ENCODE assay signal across 8 mouse cellular contexts in the genomic region with DNA sequence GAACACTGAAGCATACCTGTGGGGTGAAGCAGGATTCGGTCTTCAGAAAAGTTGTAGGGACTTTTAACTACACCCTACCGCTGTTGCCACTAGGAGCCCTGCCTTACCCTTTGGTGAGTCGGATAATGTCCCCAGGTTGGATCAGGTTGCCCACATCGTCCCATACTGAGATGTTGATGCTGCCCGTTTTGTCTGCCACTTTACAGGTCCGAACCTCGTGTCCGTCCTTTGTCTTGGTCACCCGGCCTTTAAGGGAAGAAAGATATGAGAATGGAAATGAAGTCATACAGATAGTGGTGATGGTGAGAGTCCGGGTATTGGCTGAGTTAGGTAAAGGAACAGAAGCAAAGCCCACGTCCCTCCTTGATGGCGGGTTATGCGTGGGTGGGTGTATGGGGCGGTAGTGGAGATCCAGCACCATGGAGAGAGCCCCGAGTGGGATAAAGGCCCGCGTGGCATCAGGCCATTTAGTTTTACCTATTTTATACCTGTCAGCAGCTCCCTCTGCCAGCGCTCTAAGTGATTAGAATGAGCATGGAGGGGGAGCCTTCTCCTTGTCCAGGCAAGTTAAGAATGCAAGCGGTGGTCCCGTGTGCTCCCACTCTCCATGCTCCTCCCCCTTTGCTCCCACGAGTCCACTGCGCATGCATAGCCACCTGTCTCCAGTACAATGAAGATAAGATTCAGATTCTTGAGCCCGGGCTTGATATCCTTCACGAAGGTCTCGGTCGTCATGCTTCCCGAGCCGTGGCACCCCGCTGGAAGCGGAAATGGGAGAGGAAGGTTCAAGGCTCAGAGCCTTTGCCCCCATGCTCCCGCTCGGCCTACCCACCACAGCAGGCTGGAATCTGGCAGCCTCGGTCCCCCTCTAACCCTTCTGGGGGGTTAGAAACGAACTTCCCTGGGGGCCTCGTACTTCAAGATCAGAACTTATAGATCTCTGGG. TPM values are rescaled to one million over a fixed set of nuclear protein-coding genes. Genes with fewer than 3 reads are reported as not detected.
A peak's percentile ranks its signal among the peaks of the same experiment; 100 is the strongest.
DNase-seq lines count a peak whose midpoint lies in the region; ATAC-seq and TF ChIP-seq lines count a peak whose summit lies in the region.

No protein-coding gene starts in this region.

- TF ChIP-seq CTCF in intestine, postnatal 0 days (IDR thresholded peaks at IDR 0.05; ENCODE audit: low read depth): no peak

- intact Hi-C loops in gastrocnemius, postnatal 36 days (cut with DNase I): loop anchor here (2.0 kb wide), 1 partner anchor 48 kb away; no protein-coding TSS in a partner anchor

- H3K4me2 ChIP-seq in embryonic facial prominence, embryonic 13.5 days: peak overlapping the region; percentile 98
- peak overlapping the region; percentile 88 for H3K4me2 ChIP-seq in intestine, postnatal 0 days (replicated peaks; ENCODE audit: low read depth)
- H3K4me2 ChIP-seq in liver, embryonic 11.5 days: peak overlapping the region; percentile 100
- H3K4me2 ChIP-seq in neural tube, embryonic 14.5 days (ENCODE audit: low read depth, low read length): peak overlapping the region; percentile 99

- no peak for ATAC-seq in embryonic facial prominence, embryonic 13.5 days (ENCODE audit: insufficient number of reproducible peaks, insufficient read depth, low FRiP score, low TSS enrichment, low read depth)
- peak; percentile 3 for ATAC-seq in intestine, postnatal 0 days
- ATAC-seq in liver, embryonic 11.5 days (replicated peaks; ENCODE audit: low FRiP score): 0 out of 2 replicates have a peak, but pooled peaks have one; percentile 1
- ATAC-seq in neural tube, embryonic 14.5 days (ENCODE audit: low read depth): peak; percentile 30

- H3K36me3 ChIP-seq in embryonic facial prominence, embryonic 13.5 days: peaks cover 25% of the 10 kb centered on the region
- peaks cover 19% of the 10 kb centered on the region for H3K36me3 ChIP-seq in intestine, postnatal 0 days (ENCODE audit: control insufficient read depth, insufficient read depth)
- H3K36me3 ChIP-seq in liver, embryonic 11.5 days (ENCODE audit: control insufficient read depth, insufficient read depth, low read length): peaks cover 10% of the 10 kb centered on the region; the same call in 1 of the 2 replicates
- H3K36me3 ChIP-seq in neural tube, embryonic 14.5 days (ENCODE audit: control insufficient read depth, insufficient read depth, low read length): peaks cover 5% of the 10 kb centered on the region; the same call in 1 of the 2 replicates

- H3K27ac ChIP-seq in embryonic facial prominence, embryonic 13.5 days: peak overlapping the region; percentile 76
- peak overlapping the region; percentile 80 for H3K27ac ChIP-seq in intestine, postnatal 0 days (ENCODE audit: low read depth, low read length)
- H3K27ac ChIP-seq in liver, embryonic 11.5 days (ENCODE audit: low read depth, low read length): peak overlapping the region; percentile 52
- H3K27ac ChIP-seq in neural tube, embryonic 14.5 days (ENCODE audit: low read depth, low read length): peak overlapping the region; percentile 66

- H3K27me3 ChIP-seq in embryonic facial prominence, embryonic 13.5 days: no peaks in the 10 kb centered on the region
- no peaks in the 10 kb centered on the region for H3K27me3 ChIP-seq in intestine, postnatal 0 days (replicated peaks; ENCODE audit: control insufficient read depth, insufficient read depth, low read length)
- H3K27me3 ChIP-seq in liver, embryonic 11.5 days (replicated peaks; ENCODE audit: control insufficient read depth, insufficient read depth, low read length): no peaks in the 10 kb centered on the region
- H3K27me3 ChIP-seq in neural tube, embryonic 14.5 days (ENCODE audit: control insufficient read depth, insufficient read depth, low read length): no peaks in the 10 kb centered on the region

- H3K9me3 ChIP-seq in embryonic facial prominence, embryonic 13.5 days: no peaks in the 10 kb centered on the region
- no peaks in the 10 kb centered on the region for H3K9me3 ChIP-seq in intestine, postnatal 0 days (ENCODE audit: control insufficient read depth)
- H3K9me3 ChIP-seq in liver, embryonic 11.5 days (ENCODE audit: control insufficient read depth, low read length): no peaks in the 10 kb centered on the region
- H3K9me3 ChIP-seq in neural tube, embryonic 14.5 days (ENCODE audit: control insufficient read depth, low read length): no peaks in the 10 kb centered on the region

- WGBS in embryonic facial prominence, embryonic 13.5 days: 18% methylated on average over 35 of the region's 35 CpGs
- WGBS in intestine, postnatal 0 days: 14% methylated on average over 35 of the region's 35 CpGs
- 17% methylated on average over 35 of the region's 35 CpGs for WGBS in liver, embryonic 11.5 days
- WGBS in neural tube, embryonic 14.5 days: 20% methylated on average over 35 of the region's 35 CpGs

- peak overlapping the region; percentile 77 for H3K9ac ChIP-seq in embryonic facial prominence, embryonic 13.5 days
- H3K9ac ChIP-seq in intestine, postnatal 0 days (ENCODE audit: low read depth, low read length): peak overlapping the region; percentile 57
- H3K9ac ChIP-seq in liver, embryonic 11.5 days (ENCODE audit: low read depth, low read length): peak overlapping the region; percentile 76
- H3K9ac ChIP-seq in neural tube, embryonic 14.5 days (replicated peaks; ENCODE audit: low read depth, low read length): peak overlapping the region; percentile 59

- H3K4me1 ChIP-seq in embryonic facial prominence, embryonic 13.5 days: peaks cover 36% of the 10 kb centered on the region
- peaks cover 4% of the 10 kb centered on the region; the same call in 1 of the 2 replicates for H3K4me1 ChIP-seq in intestine, postnatal 0 days (replicated peaks; ENCODE audit: control insufficient read depth, insufficient read depth, low read length)
- H3K4me1 ChIP-seq in liver, embryonic 11.5 days (replicated peaks; ENCODE audit: control insufficient read depth, insufficient read depth, low read length): peaks cover 25% of the 10 kb centered on the region
- peaks cover 30% of the 10 kb centered on the region for H3K4me1 ChIP-seq in neural tube, embryonic 14.5 days (ENCODE audit: control insufficient read depth, insufficient read depth, low read length)

- H3K4me3 ChIP-seq in embryonic facial prominence, embryonic 13.5 days: peak overlapping the region; percentile 87
- H3K4me3 ChIP-seq in intestine, postnatal 0 days (ENCODE audit: low read depth, low read length): peak overlapping the region; percentile 98
- peak overlapping the region; percentile 79 for H3K4me3 ChIP-seq in liver, embryonic 11.5 days (ENCODE audit: low read depth, low read length)
- peak overlapping the region; percentile 39 for H3K4me3 ChIP-seq in neural tube, embryonic 14.5 days (ENCODE audit: low read depth, low read length)

- DNase-seq in heart, adult 11 months: peak; percentile 96
- DNase-seq in heart, postnatal 4 days: no peak
- DNase-seq in ES-CJ7 (ENCODE audit: low read depth, low spot score): peak; percentile 32
- DNase-seq in liver, embryonic 11.5 days (ENCODE audit: low spot score): no peak
- no peak for DNase-seq in gastrocnemius, postnatal 36 days

RNA-seq across cellular contexts. Expression of gene Nabp2, which starts 2.4 kb away (rescaled TPM):
- total RNA-seq in heart, postnatal 4 days (2021): 10 to 100 TPM; 44.1 to 47.1 TPM
- polyA plus RNA-seq in embryonic facial prominence, embryonic 13.5 days (2015; fragmentation: Nextera tagmentation; extraction: Ambion mirVana): 72.3 and 73.0 TPM in 2 replicates
- 79.2 and 82.5 TPM in 2 replicates for polyA plus RNA-seq in intestine, postnatal 0 days (2015; fragmentation: Nextera tagmentation; extraction: Ambion mirVana)
- polyA plus RNA-seq in liver, embryonic 11.5 days (2014; fragmentation: Nextera tagmentation; extraction: Ambion mirVana): 101 and 104 TPM in 2 replicates
- polyA plus RNA-seq in neural tube, embryonic 14.5 days (2014; fragmentation: Nextera tagmentation; extraction: Ambion mirVana): 131 and 140 TPM in 2 replicates
- 10 to 100 TPM; 48.1 to 50.4 TPM for total RNA-seq in gastrocnemius, postnatal 36 days (2021)

RNA-seq across cellular contexts. Expression of gene Rnf41, which starts 2.6 kb away (rescaled TPM):
- 10 to 100 TPM; 25.0 to 27.0 TPM for total RNA-seq in heart, postnatal 4 days (2021)
- 45.4 and 46.7 TPM in 2 replicates for polyA plus RNA-seq in embryonic facial prominence, embryonic 13.5 days (2015; fragmentation: Nextera tagmentation; extraction: Ambion mirVana)
- 29.1 and 33.1 TPM in 2 replicates for polyA plus RNA-seq in intestine, postnatal 0 days (2015; fragmentation: Nextera tagmentation; extraction: Ambion mirVana)
- polyA plus RNA-seq in liver, embryonic 11.5 days (2014; fragmentation: Nextera tagmentation; extraction: Ambion mirVana): 19.1 and 20.4 TPM in 2 replicates
- 64.5 and 71.2 TPM in 2 replicates for polyA plus RNA-seq in neural tube, embryonic 14.5 days (2014; fragmentation: Nextera tagmentation; extraction: Ambion mirVana)
- total RNA-seq in gastrocnemius, postnatal 36 days (2021): 10 to 100 TPM; 10.4 to 10.5 TPM

RNA-seq across cellular contexts. Expression of gene Slc39a5, which starts 7.8 kb away (rescaled TPM):
- not detected for total RNA-seq in heart, postnatal 4 days (2021)
- 0.20 and 0.92 TPM in 2 replicates for polyA plus RNA-seq in embryonic facial prominence, embryonic 13.5 days (2015; fragmentation: Nextera tagmentation; extraction: Ambion mirVana)
- 109 and 114 TPM in 2 replicates for polyA plus RNA-seq in intestine, postnatal 0 days (2015; fragmentation: Nextera tagmentation; extraction: Ambion mirVana)
- polyA plus RNA-seq in liver, embryonic 11.5 days (2014; fragmentation: Nextera tagmentation; extraction: Ambion mirVana): 16.5 and 17.6 TPM in 2 replicates
- polyA plus RNA-seq in neural tube, embryonic 14.5 days (2014; fragmentation: Nextera tagmentation; extraction: Ambion mirVana): 0.44 TPM in 1 of 2 replicates, not detected in the other
- not detected for total RNA-seq in gastrocnemius, postnatal 36 days (2021)

RNA-seq across cellular contexts. Expression of gene Ankrd52, which starts 31.9 kb away (rescaled TPM):
- 10 to 100 TPM; 44.4 to 44.9 TPM for total RNA-seq in heart, postnatal 4 days (2021)
- 15.0 and 16.0 TPM in 2 replicates for polyA plus RNA-seq in embryonic facial prominence, embryonic 13.5 days (2015; fragmentation: Nextera tagmentation; extraction: Ambion mirVana)
- 4.0 and 4.9 TPM in 2 replicates for polyA plus RNA-seq in intestine, postnatal 0 days (2015; fragmentation: Nextera tagmentation; extraction: Ambion mirVana)
- polyA plus RNA-seq in liver, embryonic 11.5 days (2014; fragmentation: Nextera tagmentation; extraction: Ambion mirVana): 12.2 and 13.4 TPM in 2 replicates
- 11.6 and 14.0 TPM in 2 replicates for polyA plus RNA-seq in neural tube, embryonic 14.5 days (2014; fragmentation: Nextera tagmentation; extraction: Ambion mirVana)
- total RNA-seq in gastrocnemius, postnatal 36 days (2021): 10 to 100 TPM; 50.5 to 55.7 TPM

RNA-seq across cellular contexts. Expression of gene Coq10a, which starts 40.1 kb away (rescaled TPM):
- total RNA-seq in heart, postnatal 4 days (2021): 10 to 100 TPM; 82.0 to 85.7 TPM
- 13.1 and 16.2 TPM in 2 replicates for polyA plus RNA-seq in embryonic facial prominence, embryonic 13.5 days (2015; fragmentation: Nextera tagmentation; extraction: Ambion mirVana)
- polyA plus RNA-seq in intestine, postnatal 0 days (2015; fragmentation: Nextera tagmentation; extraction: Ambion mirVana): 21.1 and 22.3 TPM in 2 replicates
- polyA plus RNA-seq in liver, embryonic 11.5 days (2014; fragmentation: Nextera tagmentation; extraction: Ambion mirVana): 8.4 and 10.5 TPM in 2 replicates
- polyA plus RNA-seq in neural tube, embryonic 14.5 days (2014; fragmentation: Nextera tagmentation; extraction: Ambion mirVana): 51.3 and 52.7 TPM in 2 replicates
- total RNA-seq in gastrocnemius, postnatal 36 days (2021): 100 to 1,000 TPM; 433 to 434 TPM

Comparison
In these comparisons a context has a peak if more than half of its experiments do, and no peak if none do; other contexts are left out.
1. DNase-seq: peak in heart, adult 11 months (single experiment) and ES-CJ7 (single experiment); none in heart, postnatal 4 days (single experiment), liver, embryonic 11.5 days (single experiment) and gastrocnemius, postnatal 36 days (0 of 2).
2. H3K4me3 ChIP-seq: peak in every context shown above with its lines; median percentile 98 in intestine, postnatal 0 days; 87 in embryonic facial prominence, embryonic 13.5 days; 79 in liver, embryonic 11.5 days; 39 in neural tube, embryonic 14.5 days.
3. Peak in every context shown above with its lines, with median percentiles within 50 percentile points of each other: H3K27ac ChIP-seq, H3K4me2 ChIP-seq and H3K9ac ChIP-seq.